Mouse (Mus musculus) E14TG2a.4 (cell line): ENCODE data around the gene Xpo5.

Experiments used
- H3K27me3 ChIP-seq: 2 replicates; pipeline ENCODE4 v1.6.1; 2014; ENCODE audit warnings: low read length, control low read depth; ENCODE audit not compliant: insufficient read depth
- H3K36me3 ChIP-seq: 2 replicates; pipeline ENCODE4 v1.6.1; 2014; ENCODE audit warnings: low read length, control low read depth; ENCODE audit not compliant: insufficient read depth
- H3K4me1 ChIP-seq: replicated peaks from 2 replicates; pipeline ENCODE4 v1.6.1; 2014; ENCODE audit warnings: low read depth, low read length, control low read depth
- H3K4me3 ChIP-seq: replicated peaks from 2 replicates; pipeline ENCODE4 v1.5.1; 2014; ENCODE audit warnings: mild to moderate bottlenecking, low read length
- H3K9me3 ChIP-seq: 2 replicates; pipeline ENCODE4 v1.6.1; 2014; ENCODE audit warnings: low read length, control low read depth
- CTCF ChIP-seq: conservative IDR thresholded peaks from 2 replicates; pipeline ENCODE4 v1.5.1; 2014; ENCODE audit warnings: low read length
- NANOG ChIP-seq: IDR thresholded peaks from 2 replicates; pipeline ENCODE4 v1.6.1; 2014; ENCODE audit warnings: borderline replicate concordance, low read length, mixed read lengths
- POU5F1 ChIP-seq: IDR thresholded peaks from 2 replicates; pipeline ENCODE4 v1.6.1; 2014; ENCODE audit warnings: low read length, borderline replicate concordance

Xpo5 gene

GRCm38 (mm10) chr17:46277586-46277985 lies 75.0 kb downstream of the Xpo5 start:
- Histone ChIP-seq H3K36me3 (peaks cover 87% of the 10 kb centered on the region), H3K4me3 (no peak overlapping the region), H3K9me3 (no peaks in the 10 kb centered on the region), H3K4me1 (peaks cover 88% of the 10 kb centered on the region), H3K27me3 (no peaks in the 10 kb centered on the region)
- no peak for TF ChIP-seq NANOG
- no peak for TF ChIP-seq POU5F1
- TF ChIP-seq CTCF, result no peak

- no peak for TF ChIP-seq CTCF
- TF ChIP-seq NANOG, result no peak
- no peak for TF ChIP-seq POU5F1
Measured at GRCm38 (mm10) chr17:46278011-46278765, 75.6 kb downstream of the Xpo5 start.

GRCm38 (mm10) chr17:46282483-46283123 lies 80.0 kb downstream of the Xpo5 start, which contains the start of gene Tjap1:
Gene Tjap1, minus strand, starts transcription at chr17:46283026.
- Histone ChIP-seq H3K36me3 (peaks cover 42% of the 10 kb centered on the region), H3K27me3 (no peaks in the 10 kb centered on the region), H3K4me1 (peaks cover 78% of the 10 kb centered on the region), H3K9me3 (no peaks in the 10 kb centered on the region), H3K4me3 (peak within 1 kb of the TSS; percentile 87)
- no peak for TF ChIP-seq POU5F1
- TF ChIP-seq CTCF, result no peak
- no peak for TF ChIP-seq NANOG

More at GRCm38 (mm10) chr17:46278011-46278765, 75.6 kb downstream of the Xpo5 start:
- Histone ChIP-seq H3K36me3 (peaks cover 81% of the 10 kb centered on the region), H3K4me3 (no peak overlapping the region), H3K4me1 (peaks cover 84% of the 10 kb centered on the region), H3K9me3 (no peaks in the 10 kb centered on the region), H3K27me3 (no peaks in the 10 kb centered on the region)

- H3K4me1 ChIP-seq, result peaks cover 78% of the 10 kb centered on the region
- peaks cover 36% of the 10 kb centered on the region for H3K36me3 ChIP-seq
- H3K27me3 ChIP-seq, result no peaks in the 10 kb centered on the region
- no peaks in the 10 kb centered on the region for H3K9me3 ChIP-seq
- no peak for TF ChIP-seq CTCF
- TF ChIP-seq POU5F1, result no peak
- TF ChIP-seq NANOG, result no peak
- H3K4me3 ChIP-seq, result peak overlapping the region; percentile 87
Measured at GRCm38 (mm10) chr17:46283140-46283539, 80.6 kb downstream of the Xpo5 start.

- no peak overlapping the region for H3K4me3 ChIP-seq
- no peaks in the 10 kb centered on the region for H3K9me3 ChIP-seq
- H3K27me3 ChIP-seq, result no peaks in the 10 kb centered on the region
- peaks cover 76% of the 10 kb centered on the region for H3K4me1 ChIP-seq
- TF ChIP-seq CTCF (no peak), NANOG (no peak), POU5F1 (no peak)
- H3K36me3 ChIP-seq, result peaks cover 29% of the 10 kb centered on the region
Measured at GRCm38 (mm10) chr17:46283911-46284310, 81.3 kb downstream of the Xpo5 start.

- TF ChIP-seq POU5F1, result no peak
- no peak for TF ChIP-seq NANOG
- TF ChIP-seq CTCF, result no peak
- no peaks in the 10 kb centered on the region for H3K27me3 ChIP-seq
- 0 out of 2 replicates have a peak overlapping the region, but pooled peaks have one; percentile 29 for H3K4me3 ChIP-seq
- H3K4me1 ChIP-seq, result peaks cover 71% of the 10 kb centered on the region
- no peaks in the 10 kb centered on the region for H3K9me3 ChIP-seq
- H3K36me3 ChIP-seq, result peaks cover 21% of the 10 kb centered on the region
Measured at GRCm38 (mm10) chr17:46284653-46285052, 82.1 kb downstream of the Xpo5 start.

GRCm38 (mm10) chr17:46285407-46285806 lies 82.8 kb downstream of the Xpo5 start:
- Histone ChIP-seq H3K27me3 (no peaks in the 10 kb centered on the region), H3K36me3 (peaks cover 14% of the 10 kb centered on the region), H3K4me1 (peaks cover 65% of the 10 kb centered on the region), H3K4me3 (no peak overlapping the region), H3K9me3 (no peaks in the 10 kb centered on the region)
- TF ChIP-seq CTCF (no peak), NANOG (no peak)

- Histone ChIP-seq H3K4me1 (peaks cover 46% of the 10 kb centered on the region), H3K9me3 (no peaks in the 10 kb centered on the region), H3K27me3 (0 out of 2 replicates have a peak, but pooled peaks cover 5% of the 10 kb centered on the region), H3K4me3 (no peak overlapping the region), H3K36me3 (no peaks in the 10 kb centered on the region)
- no peak for TF ChIP-seq POU5F1
- no peak for TF ChIP-seq CTCF
- TF ChIP-seq NANOG, result no peak
Measured at GRCm38 (mm10) chr17:46287678-46288095, 85.1 kb downstream of the Xpo5 start.
